Mouse (Mus musculus) midbrain, postnatal 0 days (tissue): ENCODE results near the gene Syne2. TPM values are rescaled to one million over a fixed set of nuclear protein-coding genes. Genes with fewer than 3 reads are reported as not detected.
A peak's percentile ranks its signal among the peaks of the same experiment; 100 is the strongest.

Experiments used
- ATAC-seq: fragments of 200-750 bp; cut with Nextera tagmentation; 2 replicates; pipeline ENCODE4 v1.8.0; 2017; ENCODE audit warnings: moderate number of reproducible peaks, mild to moderate bottlenecking, moderate TSS enrichment, moderate library complexity; ENCODE audit not compliant: low FRiP score
- DNase-seq: peaks from one replicate; pipeline ENCODE4 v3.0.0-alpha.2; 2015; ENCODE audit warnings: low spot score
- H3K27ac ChIP-seq: fragments of 300-500 bp; sonication (generic); 2 replicates; pipeline ENCODE4 v1.5.1; 2014; ENCODE audit warnings: low read depth, mild to moderate bottlenecking, low read length, mixed read lengths
- H3K27me3 ChIP-seq: fragments of 300-500 bp; sonication (generic); 2 replicates; pipeline ENCODE4 v1.6.1; 2014; ENCODE audit warnings: low read length, control low read depth, mixed read lengths; ENCODE audit not compliant: insufficient read depth
- H3K36me3 ChIP-seq: fragments of 300-500 bp; sonication (generic); 2 replicates; pipeline ENCODE4 v1.6.1; 2014; ENCODE audit warnings: low read length, control low read depth, mixed read lengths; ENCODE audit not compliant: insufficient read depth
- H3K4me1 ChIP-seq: fragments of 300-500 bp; sonication (generic); 2 replicates; pipeline ENCODE4 v1.6.1; 2014; ENCODE audit warnings: mild to moderate bottlenecking, control low read depth, antibody characterized with exemption, low read length, mixed read lengths; ENCODE audit not compliant: insufficient read depth
- H3K4me2 ChIP-seq: fragments of 300-500 bp; sonication (generic); 2 replicates; pipeline ENCODE4 v1.6.1; 2014; ENCODE audit warnings: low read depth, mild to moderate bottlenecking, low read length, mixed read lengths; ENCODE audit not compliant: poor library complexity, severe bottlenecking
- H3K4me3 ChIP-seq: fragments of 300-500 bp; sonication (generic); 2 replicates; pipeline ENCODE4 v1.5.1; 2014; ENCODE audit warnings: low read depth, mild to moderate bottlenecking, low read length, moderate library complexity
- H3K9ac ChIP-seq: fragments of 300-500 bp; sonication (generic); replicated peaks from 2 replicates; pipeline ENCODE4 v1.6.1; 2014; ENCODE audit warnings: mild to moderate bottlenecking, low read length, moderate library complexity, mixed read lengths; ENCODE audit not compliant: poor library complexity, severe bottlenecking
- H3K9me3 ChIP-seq: fragments of 300-500 bp; sonication (generic); 2 replicates; pipeline ENCODE4 v1.6.1; 2016; ENCODE audit warnings: low read length, control low read depth
- CTCF ChIP-seq: IDR thresholded peaks from 2 replicates; pipeline ENCODE4 v1.5.1; 2016; ENCODE audit warnings: antibody characterized with exemption, mild to moderate bottlenecking
- WGBS: fragments of 180-500 bp; shearing (Covaris S2); extraction: QIAGEN DNeasy Blood & Tissue Kit; methylation state at CpG from one replicate; pipeline ENCODE4 v1.1.7; 2014; 5-methylcytosine and 5-hydroxymethylcytosine counted together
- polyA plus RNA-seq: library from polyadenylated mRNA; unstranded; fragments of >200 nt; fragmentation: Nextera tagmentation; extraction: Ambion mirVana; gene quantifications from 2 replicates; pipeline ENCODE4 v1.2.1, GENCODE M21; 2015
- total RNA-seq: library from RNA; depleted of rRNA; stranded (reverse); fragments of >200 nt; gene quantifications from 2 replicates; pipeline ENCODE4 v1.2.3, GENCODE M21; 2014

Gene Syne2
- total and polyA plus RNA-seq, 2 experiments from 2014 or later = 20.3 to 49.3 TPM

DNA sequence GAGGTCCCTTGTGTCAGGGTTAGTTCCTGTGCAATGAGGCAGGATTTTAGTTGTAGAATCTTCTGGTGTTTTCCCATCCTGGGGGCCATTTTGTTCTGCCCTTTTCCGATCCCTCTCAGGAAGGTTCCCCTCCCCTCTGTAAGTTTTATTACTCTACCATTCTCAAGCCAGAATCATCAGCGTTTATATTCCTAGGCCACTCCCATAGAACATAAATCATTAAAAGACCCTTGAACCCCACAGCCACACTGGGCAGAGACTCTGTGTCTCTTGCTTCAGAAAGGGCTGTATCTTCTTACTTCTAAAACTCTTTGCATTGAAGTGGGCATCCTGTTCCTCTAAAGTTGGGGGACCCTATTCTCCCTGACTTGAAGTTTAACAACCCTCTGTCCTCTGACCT lies 180.5 kb downstream of the Syne2 start:
- DNase-seq (no peak), ATAC-seq (no peak)
- Histone ChIP-seq H3K9me3 (no peaks in the 10 kb centered on the region), H3K27ac (no peak overlapping the region), H3K4me3 (no peak overlapping the region), H3K36me3 (no peaks in the 10 kb centered on the region), H3K4me2 (no peak overlapping the region), H3K27me3 (no peaks in the 10 kb centered on the region), H3K9ac (no peak overlapping the region), H3K4me1 (no peaks in the 10 kb centered on the region)
- TF ChIP-seq CTCF = no peak
- 89% methylated on average over 2 of the region's 2 CpGs for WGBS

DNA sequence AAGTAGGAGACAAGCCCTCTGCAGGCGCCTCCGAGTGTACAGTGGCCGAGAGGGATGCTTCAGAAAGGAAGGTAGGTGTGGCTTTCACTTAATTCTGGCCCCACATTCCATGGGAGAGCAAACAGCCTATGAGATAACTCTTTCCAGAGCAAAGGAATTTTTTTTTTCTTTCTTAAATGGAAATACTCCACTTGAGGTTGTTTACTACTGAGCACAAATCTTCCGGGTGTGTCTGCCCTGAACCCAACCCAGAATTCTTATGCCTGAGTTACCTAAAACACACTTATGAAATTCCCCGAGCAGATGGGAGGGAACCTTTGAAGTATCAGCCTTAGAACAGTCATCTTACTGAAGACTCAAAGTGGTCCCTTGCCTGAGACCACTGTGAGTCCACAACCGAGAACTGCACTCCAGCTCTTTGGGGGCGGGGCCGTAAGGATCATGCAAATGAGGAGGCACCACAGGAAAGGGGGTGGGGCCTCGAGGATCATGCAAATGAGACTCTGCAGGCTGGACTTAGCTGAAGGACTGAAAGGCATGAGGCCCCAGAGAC lies 186.8 kb downstream of the Syne2 start:
- DNase-seq (peak; percentile 16), ATAC-seq (no peak)
- no peak overlapping the region for H3K9ac ChIP-seq
- H3K4me3 ChIP-seq = no peak overlapping the region
- H3K4me1 ChIP-seq = no peaks in the 10 kb centered on the region
- no peak overlapping the region for H3K4me2 ChIP-seq
- H3K27me3 ChIP-seq = no peaks in the 10 kb centered on the region
- H3K27ac ChIP-seq = no peak overlapping the region
- H3K36me3 ChIP-seq = no peaks in the 10 kb centered on the region
- no peak for TF ChIP-seq CTCF
- no peaks in the 10 kb centered on the region for H3K9me3 ChIP-seq
- 37% methylated on average over 9 of the region's 9 CpGs for WGBS

- 51% methylated on average over 6 of the region's 6 CpGs for WGBS
Measured at GRCm38 (mm10) chr12:76008991-76009390, 191.1 kb downstream of the Syne2 start.

GRCm38 (mm10) chr12:76012789-76013188 lies 194.9 kb downstream of the Syne2 start:
- Histone ChIP-seq H3K4me3 (no peak overlapping the region), H3K9me3 (no peaks in the 10 kb centered on the region), H3K27ac (no peak overlapping the region), H3K27me3 (no peaks in the 10 kb centered on the region), H3K4me2 (no peak overlapping the region), H3K4me1 (no peaks in the 10 kb centered on the region), H3K9ac (no peak overlapping the region), H3K36me3 (no peaks in the 10 kb centered on the region)
- TF ChIP-seq CTCF = no peak
- WGBS = 97% methylated on average over 3 of the region's 4 CpGs
- DNase-seq (no peak), ATAC-seq (no peak)

More at GRCm38 (mm10) chr12:76008991-76009390, 191.1 kb downstream of the Syne2 start:
- H3K9me3 ChIP-seq = no peaks in the 10 kb centered on the region
- no peaks in the 10 kb centered on the region for H3K27me3 ChIP-seq
- no peak overlapping the region for H3K9ac ChIP-seq
- no peaks in the 10 kb centered on the region for H3K36me3 ChIP-seq
- H3K4me1 ChIP-seq = no peaks in the 10 kb centered on the region
- ATAC-seq (no peak), DNase-seq (no peak)
- H3K27ac ChIP-seq = no peak overlapping the region
- no peak overlapping the region for H3K4me3 ChIP-seq
- TF ChIP-seq CTCF = no peak
- no peak overlapping the region for H3K4me2 ChIP-seq

DNA sequence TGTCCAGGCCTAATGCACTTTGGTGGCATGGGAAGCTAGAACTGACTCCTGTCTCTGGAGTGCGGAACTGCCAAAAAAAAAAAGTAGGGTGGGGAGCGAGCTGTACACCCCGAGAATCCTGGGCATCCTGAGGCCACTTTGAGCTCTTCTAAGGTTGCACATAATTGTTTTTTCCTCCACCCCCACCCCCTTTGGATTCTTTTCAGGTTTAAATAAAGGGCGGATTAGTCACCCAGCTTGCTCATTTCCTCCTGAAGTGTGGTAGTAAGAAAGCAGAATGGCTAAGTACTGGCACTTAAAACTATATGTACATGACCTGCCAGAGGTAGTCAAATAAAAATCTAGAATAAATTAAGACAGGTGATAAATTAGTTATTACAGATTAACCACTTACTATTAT lies 195.5 kb downstream of the Syne2 start:
- no peaks in the 10 kb centered on the region for H3K36me3 ChIP-seq
- H3K4me1 ChIP-seq = no peaks in the 10 kb centered on the region
- TF ChIP-seq CTCF = no peak
- H3K4me2 ChIP-seq = no peak overlapping the region
- DNase-seq (no peak), ATAC-seq (no peak)
- no peak overlapping the region for H3K4me3 ChIP-seq
- no peaks in the 10 kb centered on the region for H3K9me3 ChIP-seq
- no peak overlapping the region for H3K27ac ChIP-seq
- no peaks in the 10 kb centered on the region for H3K27me3 ChIP-seq
- 32% methylated on average over 4 of the region's 4 CpGs for WGBS
- no peak overlapping the region for H3K9ac ChIP-seq

- ATAC-seq (no peak), DNase-seq (no peak)
- Histone ChIP-seq H3K9me3 (no peaks in the 10 kb centered on the region), H3K27ac (no peak overlapping the region), H3K36me3 (no peaks in the 10 kb centered on the region), H3K4me1 (no peaks in the 10 kb centered on the region), H3K27me3 (no peaks in the 10 kb centered on the region), H3K4me3 (no peak overlapping the region), H3K4me2 (no peak overlapping the region), H3K9ac (no peak overlapping the region)
- TF ChIP-seq CTCF = no peak
- 88% methylated on average over 14 of the region's 15 CpGs for WGBS
Measured at GRCm38 (mm10) chr12:76015026-76015425, 197.1 kb downstream of the Syne2 start.
